Mouse (Mus musculus) MEL-GATA-1-ER (cell line): ENCODE measurements around the gene Rbpj.

Experiments
- DNase-seq: peaks from one replicate; pipeline ENCODE4 v3.0.0-alpha.2; 2012; ENCODE audit warnings: low read depth; ENCODE audit errors: extremely low read depth

Gene Rbpj

DNA sequence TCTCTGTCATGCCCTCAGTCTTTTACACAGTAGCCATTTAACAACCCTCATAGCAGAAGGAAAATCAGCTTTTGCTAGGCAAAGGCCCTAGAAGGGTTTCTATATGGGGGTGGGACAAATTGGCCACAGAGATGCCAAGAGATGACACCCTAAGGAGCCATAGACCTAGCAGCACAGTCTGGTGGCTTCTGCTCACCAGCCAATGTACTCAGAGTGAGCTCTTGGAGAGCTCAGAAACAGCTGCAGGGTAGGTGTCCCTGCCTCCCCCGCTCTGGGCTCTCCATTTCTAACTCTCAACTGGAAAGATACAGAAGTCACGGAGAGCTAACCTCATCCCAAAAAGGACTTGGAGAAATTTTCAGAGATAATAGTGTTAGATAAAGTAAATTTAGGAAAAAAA is 44.0 kb downstream of the Rbpj start:
- no peak for DNase-seq

DNA sequence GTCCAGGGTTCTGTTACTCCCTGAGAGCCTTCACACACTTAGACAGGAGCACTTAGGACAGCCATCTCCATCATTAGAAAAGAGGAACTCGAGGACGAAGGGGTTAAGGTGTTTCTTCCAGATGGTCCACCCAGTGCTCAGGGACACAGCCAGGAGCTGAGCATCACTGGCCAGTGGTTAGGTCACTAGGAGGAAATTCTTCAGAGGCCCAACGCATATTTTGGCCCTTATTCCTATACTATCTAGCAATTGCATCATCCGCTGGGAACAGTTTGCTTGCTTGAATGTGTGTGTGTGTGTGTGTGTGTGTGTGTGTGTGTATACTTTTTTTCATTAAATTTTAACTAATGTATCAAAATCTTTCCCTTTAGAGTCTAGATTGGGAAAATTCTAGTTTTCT is 45.5 kb downstream of the Rbpj start:
- no peak for DNase-seq

- DNase-seq: no peak
These were observed 49.1 kb downstream of the Rbpj start for GRCm38 (mm10) chr5:53514959-53515612.

DNA sequence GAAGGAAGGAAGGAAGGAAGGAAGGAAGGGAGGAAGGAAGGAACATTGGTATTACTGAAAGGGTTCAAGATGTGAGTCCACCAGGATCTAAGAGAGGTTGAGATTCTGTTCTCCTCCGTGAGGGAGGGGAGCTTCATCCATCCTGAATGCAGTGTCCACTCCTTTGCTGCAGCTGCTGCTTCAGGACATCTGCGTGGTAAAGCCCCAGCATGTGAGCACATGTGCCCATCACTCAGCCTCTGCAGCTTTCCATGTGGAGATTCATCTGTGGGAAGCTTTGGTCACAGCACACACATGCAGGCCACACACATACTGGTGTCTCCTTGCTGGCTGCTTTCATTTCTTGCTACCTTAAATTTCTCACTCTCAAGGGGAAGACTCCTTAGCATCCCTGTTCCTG is 50.5 kb downstream of the Rbpj start:
- no peak for DNase-seq

- DNase-seq: no peak
These were observed 51.9 kb downstream of the Rbpj start for GRCm38 (mm10) chr5:53517802-53518201.

DNA sequence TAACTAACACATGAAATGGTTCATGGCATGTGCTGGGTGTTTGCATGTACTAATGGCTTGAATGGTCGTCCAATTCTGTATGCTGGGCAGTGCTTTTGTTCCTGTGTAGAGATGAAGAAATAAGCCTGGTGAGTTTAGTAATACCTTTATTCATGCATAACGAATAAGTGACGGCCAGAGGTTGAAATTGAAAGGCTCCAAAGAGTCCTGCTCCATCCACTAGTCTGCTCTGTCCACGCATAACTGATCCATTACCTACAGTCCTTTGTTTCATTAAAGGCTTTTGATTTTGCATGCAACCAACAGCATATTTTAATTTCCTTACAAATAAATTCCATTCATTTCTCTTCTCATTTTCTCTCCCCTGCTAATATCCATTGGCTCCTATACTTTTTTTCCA is 53.2 kb downstream of the Rbpj start:
- no peak for DNase-seq

GRCm38 (mm10) chr5:53519998-53520577 is 54.1 kb downstream of the Rbpj start:
- DNase-seq: no peak

DNA sequence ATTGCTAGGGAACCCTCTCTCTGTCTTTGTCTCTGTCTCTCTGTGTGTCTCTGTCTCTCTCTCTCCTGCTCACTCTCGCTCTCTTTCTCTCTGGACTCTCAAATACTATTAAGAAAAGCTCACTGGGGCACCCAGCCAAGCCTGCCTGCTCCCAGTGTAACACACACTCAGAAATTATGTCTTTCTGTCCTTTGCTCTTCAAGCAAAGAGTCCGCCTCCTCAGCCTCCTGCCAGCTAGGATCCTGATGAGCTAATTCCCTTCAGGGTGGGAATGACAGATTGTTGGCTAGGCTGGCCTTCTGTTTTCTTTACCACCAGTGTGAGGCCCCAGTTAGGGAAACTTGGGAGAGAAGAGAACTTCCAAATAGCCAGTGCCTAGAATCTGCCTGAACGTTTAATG is 57.1 kb downstream of the Rbpj start:
- DNase-seq: no peak

GRCm38 (mm10) chr5:53524162-53524561 is 58.2 kb downstream of the Rbpj start:
- no peak for DNase-seq

GRCm38 (mm10) chr5:53524831-53525230 is 58.9 kb downstream of the Rbpj start:
- no peak for DNase-seq

DNA sequence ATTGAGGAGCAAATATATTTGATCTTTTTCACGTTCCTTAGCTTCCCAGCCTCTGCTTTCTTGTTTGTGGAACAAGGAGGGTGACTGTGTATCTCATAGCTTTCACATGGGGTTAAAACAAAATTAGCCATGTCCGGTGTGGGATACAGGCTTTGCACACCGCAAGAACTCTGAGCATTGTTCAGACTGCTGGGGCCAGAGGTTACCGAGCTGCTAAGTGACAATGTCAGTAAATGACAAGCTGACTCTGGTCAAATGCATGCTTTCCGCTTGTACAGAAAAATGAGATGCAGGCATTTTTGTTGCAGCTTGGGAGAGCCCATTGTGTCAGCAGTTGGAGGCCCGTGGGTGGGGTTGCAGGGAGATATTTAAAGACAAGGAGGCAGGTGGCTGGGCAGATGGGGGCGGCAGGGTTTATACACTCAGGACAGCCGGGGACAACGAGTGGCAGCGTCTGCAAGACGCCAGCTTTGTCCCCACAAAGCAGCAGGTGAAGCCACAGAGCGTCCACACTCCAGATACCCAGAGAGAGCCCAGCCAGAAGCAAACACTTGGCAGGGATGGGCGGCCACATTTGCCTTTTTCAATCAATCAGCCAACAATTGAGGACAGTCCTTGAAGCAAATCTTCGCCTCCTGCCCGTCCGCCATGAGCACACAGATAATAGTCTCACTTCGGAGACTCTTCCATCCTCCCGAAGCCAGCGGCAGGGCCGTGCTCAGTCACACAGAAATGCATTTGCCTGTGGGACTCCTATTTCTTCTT is 59.5 kb downstream of the Rbpj start:
- DNase-seq: no peak

- no peak for DNase-seq
These were observed 60.1 kb downstream of the Rbpj start for GRCm38 (mm10) chr5:53526070-53526430.

DNA sequence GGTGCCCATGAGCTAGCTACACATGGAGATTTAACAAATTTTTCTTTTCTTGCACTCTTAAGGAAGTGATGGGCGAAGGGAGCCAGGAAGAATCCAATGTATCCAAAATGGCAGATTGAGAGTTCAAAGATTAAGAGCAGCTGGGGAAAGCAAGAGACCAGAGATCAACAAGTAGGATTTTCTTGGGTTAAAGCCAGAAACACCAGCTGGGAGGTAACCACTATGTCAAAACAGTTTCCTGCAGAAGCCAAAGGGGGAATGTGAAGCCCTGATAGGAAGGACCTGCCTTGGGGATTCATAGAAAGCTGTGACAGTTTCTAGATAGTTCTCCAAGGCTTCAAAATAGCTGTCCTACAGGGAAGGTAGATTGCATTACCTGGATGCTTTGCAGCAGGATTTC is 63.9 kb downstream of the Rbpj start:
- peak; percentile 23 for DNase-seq

DNA sequence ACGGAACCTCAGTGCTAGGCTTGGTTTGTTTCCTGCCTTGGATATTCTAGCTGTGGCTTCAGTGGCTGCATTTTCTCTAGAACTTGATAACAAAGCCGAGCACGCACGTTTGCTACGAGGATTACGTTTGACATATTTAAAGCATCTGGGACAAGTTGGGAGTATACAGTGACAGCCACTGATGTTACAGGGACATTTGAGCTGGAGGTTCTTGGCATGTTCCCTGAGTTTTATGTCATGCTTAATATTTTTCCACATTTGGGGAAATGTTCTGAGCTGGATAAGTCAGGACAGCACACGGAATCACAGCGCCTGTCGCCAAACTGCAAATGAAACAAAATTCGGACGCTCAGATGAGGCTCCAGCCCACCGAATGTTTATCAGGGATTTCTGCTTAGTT is 69.1 kb downstream of the Rbpj start:
- DNase-seq: no peak

DNA sequence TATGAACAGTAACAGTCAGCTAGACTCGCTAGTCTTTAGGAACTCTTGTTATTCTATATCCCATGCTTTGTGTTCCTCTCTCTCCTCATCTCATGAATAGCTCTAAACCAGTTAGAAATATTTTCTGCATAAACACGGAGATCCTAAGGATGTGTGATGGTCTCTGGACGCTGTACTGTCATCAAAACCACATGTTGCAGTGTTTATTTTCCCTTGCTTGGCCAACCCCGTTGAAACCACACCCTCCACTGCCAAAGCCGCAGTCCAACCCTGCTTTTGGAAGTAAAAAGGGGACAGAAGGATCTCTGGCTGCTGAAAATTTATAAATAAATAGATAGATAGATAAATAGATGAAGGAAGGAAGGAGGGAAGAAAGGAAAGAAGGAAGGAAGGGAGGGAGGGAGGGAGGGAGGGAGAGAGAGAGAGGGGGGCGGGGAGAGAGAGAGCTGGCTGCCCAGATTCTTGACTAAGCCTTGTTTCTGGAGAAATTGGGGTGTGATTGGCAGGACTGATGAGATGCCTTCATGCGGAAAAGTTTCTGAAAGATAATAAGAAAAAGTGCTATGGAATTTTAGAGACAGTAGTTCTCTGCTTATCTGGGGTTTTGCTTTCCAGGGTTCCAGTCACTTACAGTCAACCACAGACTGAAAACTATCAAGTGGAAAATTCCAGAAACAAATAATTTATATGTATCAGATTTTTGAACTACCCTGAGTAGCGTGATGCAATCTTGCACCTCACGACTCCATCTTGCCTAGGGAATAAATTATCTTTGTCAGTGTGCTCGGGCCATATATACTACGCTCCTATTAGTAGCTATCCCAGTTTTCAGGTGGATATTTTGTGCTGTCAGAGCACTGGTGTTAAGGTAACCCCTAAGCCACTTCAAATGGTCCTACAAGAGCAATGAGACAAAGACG is 70.9 kb downstream of the Rbpj start:
- DNase-seq: no peak

- no peak for DNase-seq
These were observed 74.1 kb downstream of the Rbpj start for GRCm38 (mm10) chr5:53539860-53540633.

DNA sequence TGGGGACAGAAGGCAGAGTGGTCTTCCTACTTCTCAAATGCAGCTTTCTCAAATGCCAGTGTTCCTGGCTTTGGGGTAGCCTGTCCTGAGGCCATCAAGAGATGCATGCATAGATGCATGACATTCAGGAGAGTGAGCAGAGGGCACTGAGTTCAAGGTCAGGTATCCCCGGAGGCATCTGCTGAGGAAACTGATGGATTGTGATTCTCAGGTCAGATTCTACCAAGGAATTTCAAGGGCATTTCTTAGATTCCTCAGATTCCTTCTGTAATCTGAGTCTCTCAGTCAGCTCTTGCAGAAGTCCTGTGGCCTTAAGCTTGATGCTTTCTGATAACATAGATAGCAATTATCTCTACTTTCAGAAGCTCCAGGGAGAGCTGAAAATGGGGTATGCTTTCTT is 76.1 kb downstream of the Rbpj start:
- no peak for DNase-seq

DNA sequence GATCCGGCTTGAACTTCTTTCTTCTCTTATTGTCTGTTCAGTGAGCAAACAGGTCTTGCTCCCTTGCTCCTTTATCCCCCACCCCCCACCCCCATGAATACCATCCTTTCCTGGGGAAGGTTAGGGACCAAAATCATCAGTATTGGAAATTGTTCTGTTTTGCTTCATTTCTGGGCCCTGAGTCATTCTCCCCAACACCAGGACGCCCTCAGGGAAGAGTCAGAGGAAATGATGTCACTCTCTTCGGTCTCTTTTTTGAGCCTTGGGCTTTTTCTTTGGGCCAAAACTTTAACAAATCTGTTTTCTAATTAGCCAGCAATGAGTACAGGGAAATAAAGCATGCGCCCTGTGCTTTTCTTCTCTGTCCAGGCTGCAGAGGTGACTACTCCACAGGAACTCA is 77.4 kb downstream of the Rbpj start:
- DNase-seq: no peak

GRCm38 (mm10) chr5:53543945-53544344 is 78.0 kb downstream of the Rbpj start:
- DNase-seq: no peak

- DNase-seq: no peak
These were observed 80.5 kb downstream of the Rbpj start for GRCm38 (mm10) chr5:53546440-53546839.

- no peak for DNase-seq
These were observed 81.1 kb downstream of the Rbpj start for GRCm38 (mm10) chr5:53546979-53547472.
